Mouse (Mus musculus): ENCODE data around the gene Manba.
"Not testable (repeated sequence)": the region's sequence is repeated elsewhere in the genome, so short reads cannot be mapped to it uniquely, and the experiment has no call there.

Gene Manba

DNA sequence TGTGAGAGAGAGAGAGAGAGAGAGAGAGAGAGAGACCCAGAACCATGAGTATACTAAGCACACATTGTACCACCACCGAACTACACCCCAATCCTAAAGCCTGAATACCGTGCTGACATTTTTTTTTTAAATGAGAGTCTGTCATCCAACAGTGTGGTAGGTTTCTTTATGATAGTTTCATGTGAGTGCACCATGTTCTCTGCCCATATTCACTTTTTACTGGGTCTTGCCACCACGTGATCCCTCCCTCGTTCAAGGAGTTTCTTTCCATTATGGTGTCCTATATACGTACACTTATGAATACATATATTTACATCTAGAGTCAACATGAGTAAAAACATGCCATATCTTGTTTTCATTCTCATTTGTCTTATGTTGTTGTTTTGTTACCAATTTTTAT lies 940 bp downstream of the Manba start:
- no peak for DNase-seq (ENCODE audit: low spot score in 2 of 2)

DNA sequence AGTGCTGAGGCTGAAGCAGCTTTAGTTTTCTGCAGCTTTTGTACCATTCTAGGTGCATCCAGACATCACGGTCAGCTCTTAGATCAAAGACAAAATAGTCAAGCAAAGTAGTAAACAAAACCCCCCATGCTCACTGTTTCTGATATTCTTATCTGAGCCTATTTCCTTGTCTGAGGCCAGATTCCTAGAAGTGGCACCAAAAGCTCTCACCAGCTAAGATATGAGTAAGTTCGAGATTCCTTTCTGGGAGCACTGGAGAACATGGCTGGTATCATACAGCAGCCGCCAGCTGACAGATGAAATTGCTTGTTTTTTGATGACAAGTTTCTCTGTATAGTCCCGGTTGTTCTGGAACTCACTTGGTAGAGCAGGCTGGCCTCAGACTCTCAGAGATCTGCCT lies 2.4 kb downstream of the Manba start:
- DNase-seq (ENCODE audit: low spot score in 2 of 2): no peak

DNA sequence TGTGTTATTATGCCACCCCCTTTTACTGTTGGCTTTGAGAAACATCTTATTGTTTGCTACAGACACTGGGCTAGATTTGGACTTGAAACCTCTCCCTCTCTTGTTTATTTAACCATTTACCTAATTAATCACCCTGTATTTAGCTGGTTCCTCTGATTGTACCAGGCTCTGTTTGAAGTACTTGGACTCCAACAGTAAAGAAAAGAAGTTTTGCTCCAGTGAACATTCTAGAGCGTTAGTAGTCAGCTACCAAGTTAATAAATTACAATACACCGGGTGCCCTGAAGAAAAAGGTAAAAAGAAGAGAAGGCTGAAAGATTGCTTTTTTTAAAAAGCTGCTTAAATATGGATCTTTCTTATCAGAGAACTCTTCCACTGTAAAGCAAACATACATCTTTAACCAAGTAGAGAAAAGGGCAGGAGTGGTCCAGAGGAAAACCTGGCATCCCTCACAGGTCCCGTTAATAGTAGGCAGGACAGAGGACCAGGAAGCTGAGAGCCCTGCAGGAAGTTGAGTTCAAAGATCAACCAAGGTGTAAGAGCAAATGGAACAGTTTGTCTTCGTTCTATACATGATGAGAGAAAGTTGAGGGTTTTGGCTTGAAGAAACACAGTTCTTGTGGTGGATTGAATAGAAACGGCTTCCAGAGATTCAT lies 4.6 kb downstream of the Manba start:
- no peak for DNase-seq (ENCODE audit: low spot score in 2 of 2)

DNA sequence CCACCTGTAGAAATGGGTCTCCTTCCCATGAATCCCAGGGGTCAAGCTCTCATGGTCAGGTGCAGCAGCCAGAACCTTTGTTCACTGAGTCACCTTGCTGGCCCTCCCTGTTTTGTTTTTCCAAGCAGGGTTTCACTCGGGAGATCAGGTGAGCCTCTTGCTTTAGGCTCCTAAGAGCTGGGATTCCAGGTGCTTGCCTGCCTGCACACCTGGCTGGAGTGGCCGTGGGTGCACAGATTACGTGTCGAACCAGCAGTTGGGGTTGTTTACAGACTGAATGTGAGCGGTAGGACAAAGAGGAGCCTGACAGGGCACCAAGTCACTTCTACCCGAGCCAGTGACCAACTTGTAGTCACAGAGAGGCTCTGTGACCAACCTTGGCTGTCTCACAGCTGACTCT lies 5.7 kb downstream of the Manba start:
- DNase-seq (ENCODE audit: low spot score in 2 of 2): no peak

DNA sequence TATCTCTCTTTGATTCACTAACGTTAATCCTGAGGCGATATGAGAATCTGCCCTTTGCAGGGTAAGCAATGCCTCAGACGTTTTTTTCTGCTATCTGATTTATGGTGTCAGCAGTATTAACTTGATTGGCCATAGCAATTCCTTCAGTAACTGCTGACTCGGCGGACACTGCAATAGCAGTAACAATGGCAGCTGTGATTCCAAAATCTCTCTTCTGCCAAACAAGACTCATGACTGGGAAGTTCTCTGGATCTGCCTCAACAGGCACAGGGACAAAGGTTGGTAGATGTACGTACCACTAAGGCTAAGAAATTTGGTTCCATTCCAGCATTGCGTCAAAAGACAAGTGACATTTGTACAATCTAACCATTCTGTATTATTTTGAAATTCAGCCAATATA lies 7.9 kb downstream of the Manba start:
- not testable (repeated sequence) for DNase-seq (ENCODE audit: low spot score in 2 of 2)

DNA sequence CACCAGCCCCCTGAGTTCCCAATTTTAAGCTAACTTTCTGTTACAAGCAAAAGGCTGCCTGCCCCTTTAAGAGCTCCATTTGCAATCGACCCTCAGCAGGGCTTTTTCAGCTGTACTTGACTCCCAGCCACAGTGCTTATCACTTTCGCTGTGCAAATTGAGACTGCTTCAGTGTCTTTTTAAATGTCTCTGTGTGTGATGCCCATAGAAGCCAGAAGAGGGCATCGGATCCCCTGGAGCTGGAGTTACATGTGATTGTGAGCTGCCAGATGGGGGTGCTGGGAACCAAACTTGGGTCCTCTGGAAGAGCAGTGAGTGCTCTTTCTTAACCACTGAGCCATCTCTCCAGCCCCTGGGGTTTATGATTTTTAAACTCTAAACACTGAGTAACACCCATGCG lies 12.5 kb downstream of the Manba start:
- not testable (repeated sequence) for DNase-seq (ENCODE audit: low spot score in 2 of 2)

DNA sequence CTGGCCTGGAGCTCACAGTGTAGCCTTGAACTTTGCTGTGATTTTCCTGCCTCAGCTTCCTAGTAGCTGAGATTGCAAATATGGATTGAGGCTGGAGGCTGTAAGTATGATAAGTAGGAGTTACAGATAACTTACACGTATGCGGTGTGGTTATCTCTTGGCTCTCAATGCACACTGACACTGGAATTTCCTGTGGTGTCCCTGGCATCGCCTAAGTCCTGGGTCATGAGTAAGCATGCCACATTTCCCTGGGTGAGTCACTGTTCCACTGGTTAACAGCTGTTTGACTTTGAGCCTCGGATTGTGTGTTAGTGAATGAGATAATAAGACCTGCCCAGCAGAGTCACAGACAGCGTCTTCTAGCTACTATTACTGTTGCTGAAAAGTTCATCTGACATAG lies 13.5 kb downstream of the Manba start:
- no peak for DNase-seq (ENCODE audit: low spot score in 2 of 2)

DNA sequence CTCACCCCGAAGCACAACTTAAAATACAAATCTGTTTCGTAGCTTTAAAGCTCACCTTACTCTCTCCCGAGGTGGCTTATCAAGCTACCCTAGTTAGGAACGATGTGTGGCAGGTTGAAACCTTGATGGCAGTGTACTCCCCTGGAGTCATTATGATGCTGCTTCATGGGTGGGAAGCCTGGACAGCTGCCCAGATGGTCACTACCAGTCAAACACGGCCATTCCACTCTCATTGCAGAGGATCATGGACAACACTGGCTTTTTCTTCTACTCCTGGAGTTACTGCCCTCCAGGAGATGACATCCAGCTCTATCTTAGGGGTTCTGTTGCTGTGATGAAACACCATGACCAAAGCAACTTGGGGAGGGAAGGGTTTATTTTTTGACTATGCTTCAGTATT lies 17.7 kb downstream of the Manba start:
- no peak for DNase-seq (ENCODE audit: low spot score in 2 of 2)

DNA sequence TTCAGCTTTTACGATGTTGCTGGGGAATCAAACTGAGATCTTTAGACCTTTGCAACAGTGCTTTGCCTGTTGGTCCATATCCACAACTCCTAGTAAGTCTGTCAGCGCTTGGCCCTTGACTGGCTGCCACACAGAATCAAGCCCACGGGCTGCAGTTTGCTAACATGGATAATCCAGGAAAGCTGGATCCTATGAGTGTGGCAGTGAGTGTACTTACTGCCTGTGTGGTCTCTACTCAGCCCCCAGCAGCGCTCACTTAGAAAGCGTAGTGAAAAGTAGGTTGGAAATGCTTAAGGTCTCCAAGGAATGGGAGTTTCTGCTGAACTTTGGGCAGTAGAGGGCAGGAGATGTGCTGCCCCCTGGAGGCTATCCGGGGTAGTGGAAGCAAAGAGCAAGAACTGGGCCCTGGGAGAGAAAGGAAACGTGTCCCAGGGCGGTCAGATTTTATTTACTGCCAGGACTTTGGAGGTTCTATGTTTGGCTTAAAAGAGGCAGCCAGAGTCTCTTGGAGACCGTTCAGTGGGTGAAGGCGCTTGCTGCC lies 20.0 kb downstream of the Manba start:
- peak; percentile 57 to 78 for DNase-seq (ENCODE audit: low spot score in 2 of 2)

DNA sequence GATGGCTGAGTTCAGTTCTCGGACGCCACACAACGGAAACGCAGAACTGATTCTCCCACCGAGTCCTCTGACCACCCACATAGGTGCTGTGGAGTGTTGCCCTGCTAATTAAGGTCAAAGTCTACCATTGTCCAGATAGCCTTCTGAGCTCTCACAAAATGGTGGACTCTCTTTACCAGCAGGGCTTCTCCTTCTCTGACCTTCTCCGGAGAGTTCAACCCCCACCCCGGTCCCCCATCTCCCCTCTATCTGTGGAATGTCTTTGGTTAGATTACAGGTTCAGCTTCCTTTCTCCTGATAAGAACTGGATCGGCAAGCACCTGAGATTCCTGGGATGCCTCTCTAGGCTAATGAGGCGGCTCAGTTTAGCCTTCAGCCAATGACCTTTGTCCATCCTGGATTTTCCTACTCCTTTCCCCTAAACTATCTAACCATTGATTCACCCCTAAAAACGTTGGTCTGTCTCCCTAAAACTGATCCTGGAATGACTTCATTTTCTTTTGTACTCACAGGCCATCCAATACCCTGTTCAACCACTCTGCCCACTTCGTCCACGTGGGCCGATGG lies 20.6 kb downstream of the Manba start:
- no peak for DNase-seq (ENCODE audit: low spot score in 2 of 2)

DNA sequence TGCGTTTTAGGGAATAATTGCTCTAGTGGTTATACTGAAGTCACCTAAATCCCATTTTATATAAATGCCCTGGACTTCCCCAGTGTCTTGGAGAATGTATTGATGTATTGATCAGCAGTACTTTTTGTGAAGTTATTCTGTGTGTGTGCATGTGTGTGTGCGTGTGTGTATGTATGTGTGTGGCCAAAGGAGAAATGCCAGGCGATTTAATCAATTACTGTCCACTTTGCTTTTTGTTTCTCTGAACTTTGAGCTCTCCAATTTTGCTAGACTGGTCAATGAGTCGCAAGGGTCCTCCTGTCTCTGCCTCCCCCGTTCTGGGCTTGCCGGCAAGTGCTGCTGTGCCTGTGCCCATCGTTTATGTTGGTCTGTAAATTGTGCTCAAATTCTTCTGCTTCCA lies 22.1 kb downstream of the Manba start:
- no peak for DNase-seq (ENCODE audit: low spot score in 2 of 2)

DNA sequence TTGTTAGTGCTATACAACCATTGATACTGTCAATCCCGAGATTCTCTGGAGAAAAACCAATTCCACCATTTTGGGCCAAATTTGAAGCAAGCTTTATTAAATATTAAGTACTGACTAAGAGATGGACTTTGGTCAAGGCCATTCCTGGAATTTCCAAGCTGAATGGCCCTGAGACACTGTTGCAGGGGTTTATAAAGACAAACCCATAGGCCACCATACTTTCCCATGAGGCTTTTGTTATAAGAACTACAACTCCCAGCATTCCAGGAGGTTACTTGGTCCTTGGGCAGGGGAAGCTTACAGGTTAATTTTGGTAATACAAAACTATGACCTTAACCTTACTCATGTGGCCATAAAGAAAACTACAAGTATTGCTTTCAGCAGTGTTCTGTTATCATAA lies 22.8 kb downstream of the Manba start:
- DNase-seq (ENCODE audit: low spot score in 2 of 2): no peak

DNA sequence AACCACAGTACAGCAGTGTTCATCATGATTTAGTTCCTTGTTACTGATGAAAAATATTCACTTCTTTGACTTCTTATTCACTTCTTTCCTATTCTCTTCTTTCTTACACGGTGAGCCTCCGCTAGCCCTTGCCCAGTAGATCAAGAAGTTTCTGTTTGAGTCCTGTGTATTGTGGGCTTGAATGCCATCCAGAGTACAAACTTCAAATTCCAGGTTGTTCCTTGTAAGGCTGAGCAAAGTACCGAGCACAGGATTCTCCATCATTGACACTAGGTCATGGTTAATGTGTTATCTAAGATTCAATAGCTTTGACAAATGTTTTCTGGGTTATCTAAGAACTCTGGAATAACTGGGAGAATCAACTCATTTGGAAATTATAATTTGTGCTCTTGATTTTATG lies 25.0 kb downstream of the Manba start:
- no peak for DNase-seq (ENCODE audit: low spot score in 2 of 2)

DNA sequence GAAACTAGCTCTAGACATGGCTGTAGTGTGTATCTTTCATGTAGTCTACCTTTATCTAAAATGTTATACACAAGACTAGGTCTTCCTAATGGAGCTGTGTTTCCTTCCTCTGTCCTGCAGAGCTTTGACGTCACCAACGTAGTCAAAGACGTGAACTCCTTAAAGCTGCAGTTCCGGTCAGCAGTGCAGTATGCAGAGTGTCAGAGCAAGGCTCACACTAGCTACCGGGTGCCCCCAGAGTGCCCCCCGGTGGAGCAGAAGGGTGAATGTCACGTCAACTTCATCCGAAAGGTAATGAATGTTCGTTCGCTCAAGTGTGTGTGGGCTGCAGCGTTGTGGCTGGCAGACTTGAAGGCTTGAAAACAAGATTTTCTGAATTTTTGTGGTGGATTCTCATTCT lies 26.3 kb downstream of the Manba start:
- DNase-seq (ENCODE audit: low spot score in 2 of 2): no peak

DNA sequence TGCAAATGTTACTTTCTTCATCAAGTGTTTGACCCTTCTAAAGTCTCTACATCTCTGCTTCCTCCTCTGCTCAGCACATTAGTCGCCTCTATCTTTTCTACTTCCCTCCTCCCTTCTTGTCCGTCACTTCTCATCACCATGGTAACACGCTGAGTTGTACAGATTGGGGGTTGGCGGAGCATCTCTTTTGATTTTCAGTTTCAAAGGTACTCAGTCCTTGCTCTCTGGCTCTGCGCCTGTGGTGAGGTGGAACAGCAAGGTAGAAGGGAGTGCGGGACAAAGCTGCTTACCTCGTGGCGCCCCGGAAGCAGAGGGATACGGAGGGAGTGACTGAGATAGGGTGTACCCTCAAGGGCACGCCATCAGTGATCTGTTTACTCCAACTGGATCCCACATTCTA lies 27.9 kb downstream of the Manba start:
- no peak for DNase-seq (ENCODE audit: low spot score in 2 of 2)

DNA sequence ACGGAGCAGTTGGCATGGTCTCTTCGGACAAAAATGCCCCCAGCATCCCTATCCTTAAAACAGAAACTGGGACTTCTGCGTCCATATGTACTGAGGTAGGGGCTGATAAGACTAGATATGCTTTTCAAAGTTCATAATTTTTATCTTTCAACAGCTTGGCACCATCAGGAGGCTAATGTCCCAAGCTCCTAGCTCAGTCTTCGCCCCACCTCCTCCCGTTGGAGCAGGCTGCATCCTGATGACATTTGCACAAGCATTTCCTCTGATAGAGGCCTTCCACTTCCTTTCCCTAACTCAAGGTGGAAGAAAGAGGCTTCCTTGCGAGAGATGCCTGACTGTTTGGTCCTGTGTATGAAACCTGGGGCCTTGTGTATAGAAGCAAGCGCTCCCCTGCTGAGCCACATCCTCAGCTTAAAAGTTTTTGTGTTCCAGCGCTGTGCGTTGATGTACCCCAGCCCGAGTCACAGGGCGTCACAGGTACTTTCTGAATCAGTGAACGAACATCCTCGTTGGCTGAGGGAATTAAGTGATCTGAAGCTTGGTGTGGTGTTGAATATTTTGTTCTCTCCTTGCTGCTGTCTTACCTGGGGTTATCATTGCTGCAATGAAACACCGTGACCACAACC lies 28.5 kb downstream of the Manba start:
- no peak for DNase-seq (ENCODE audit: low spot score in 2 of 2)

DNA sequence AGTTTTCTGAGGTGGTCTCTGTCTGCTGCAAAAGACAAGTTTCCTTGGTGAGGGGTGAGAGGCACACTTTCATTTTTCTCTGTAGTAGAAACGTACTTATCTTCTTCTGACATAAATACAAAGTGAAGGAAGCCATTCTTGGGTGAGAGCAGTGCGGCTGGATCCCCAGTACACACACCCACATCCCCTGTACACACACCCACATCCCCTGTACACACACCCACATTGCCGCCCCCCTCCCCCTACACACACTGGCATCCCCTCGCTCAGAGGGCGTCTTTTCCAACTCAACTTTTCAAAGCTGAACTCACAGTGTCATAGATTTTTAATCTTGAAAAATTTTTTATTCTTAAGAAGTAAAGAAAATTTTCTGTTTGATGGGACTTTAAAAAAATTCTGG lies 29.8 kb downstream of the Manba start:
- DNase-seq (ENCODE audit: low spot score in 2 of 2): no peak

DNA sequence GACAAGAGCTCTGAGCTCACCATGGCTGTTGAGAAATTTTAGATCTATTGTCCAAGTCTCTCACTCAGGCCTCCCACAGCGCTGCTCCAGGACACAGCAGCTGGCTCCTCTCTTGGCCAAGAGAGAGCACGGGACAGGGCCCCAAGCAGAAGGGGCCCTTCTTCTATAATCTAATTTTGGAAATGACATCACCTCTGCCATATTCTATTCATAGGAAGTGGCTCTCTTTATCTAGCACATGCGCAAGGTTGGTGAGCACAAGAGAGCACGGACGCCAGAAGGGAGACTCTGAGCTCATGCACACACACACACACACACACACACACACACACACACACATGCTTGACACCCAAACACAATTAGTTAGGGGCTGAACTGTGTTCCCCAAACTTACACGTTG lies 31.5 kb downstream of the Manba start:
- DNase-seq (ENCODE audit: low spot score in 2 of 2): no peak

DNA sequence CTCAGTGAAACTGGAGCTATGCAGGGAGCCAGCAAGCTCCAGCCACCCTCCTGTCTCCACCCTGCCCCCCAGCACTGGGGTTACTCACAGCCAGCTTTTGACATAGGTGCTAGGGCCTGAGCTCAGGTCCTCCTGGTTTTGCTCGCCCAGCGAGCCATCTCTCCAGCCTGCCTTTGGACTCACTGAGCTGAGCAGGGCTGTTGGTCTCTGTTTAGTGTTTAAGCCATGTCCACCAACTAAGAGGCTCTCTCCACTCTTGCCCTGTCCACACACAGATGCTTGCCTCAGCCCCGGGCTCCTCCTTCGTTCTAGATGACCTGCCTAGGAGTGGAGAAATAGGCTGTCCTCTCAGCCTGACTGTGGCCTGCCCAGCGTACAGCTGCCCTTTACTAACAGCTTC lies 33.5 kb downstream of the Manba start:
- DNase-seq (ENCODE audit: low spot score in 2 of 2): no peak

DNA sequence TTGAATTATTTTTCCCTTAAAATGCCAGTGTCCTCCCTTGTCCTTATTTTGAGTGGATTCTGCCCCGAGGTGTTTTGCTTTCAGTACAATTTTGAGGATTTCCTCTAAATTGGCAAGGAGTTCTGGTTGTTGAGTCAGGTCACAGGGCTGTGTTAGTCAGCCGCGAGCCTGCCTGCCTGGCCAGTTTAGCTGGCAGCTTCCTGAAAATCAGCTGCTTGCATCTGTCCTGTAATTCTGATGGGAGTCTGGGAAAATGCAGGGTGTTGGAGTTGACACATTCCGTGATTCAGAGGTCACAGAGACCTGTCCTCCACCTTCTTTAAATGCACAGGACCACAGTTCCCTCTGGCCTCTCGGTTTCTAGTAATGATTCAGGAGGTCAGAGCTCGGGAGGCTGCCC lies 34.2 kb downstream of the Manba start:
- no peak for DNase-seq (ENCODE audit: low spot score in 2 of 2)

DNA sequence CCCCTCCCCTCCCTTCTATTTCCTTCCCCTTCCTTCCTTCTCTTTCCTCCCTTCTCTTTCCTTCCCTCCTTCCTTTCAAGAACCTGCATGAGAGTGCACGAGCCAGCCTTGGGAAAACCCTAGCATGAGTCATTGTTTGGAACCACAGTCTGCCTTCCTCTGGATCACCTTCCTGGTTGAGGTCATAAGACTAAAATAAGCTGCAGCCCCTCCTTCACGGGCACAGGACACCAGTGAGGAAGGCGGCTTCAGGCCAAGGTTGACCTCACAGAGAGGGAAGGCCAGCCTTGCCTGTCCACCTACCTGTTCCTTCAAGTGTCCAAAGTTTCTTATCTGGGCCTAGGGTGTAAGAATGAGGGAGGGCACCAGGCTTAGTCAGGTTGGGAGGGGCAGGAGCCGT lies 36.6 kb downstream of the Manba start:
- DNase-seq (ENCODE audit: low spot score in 2 of 2): no peak

DNA sequence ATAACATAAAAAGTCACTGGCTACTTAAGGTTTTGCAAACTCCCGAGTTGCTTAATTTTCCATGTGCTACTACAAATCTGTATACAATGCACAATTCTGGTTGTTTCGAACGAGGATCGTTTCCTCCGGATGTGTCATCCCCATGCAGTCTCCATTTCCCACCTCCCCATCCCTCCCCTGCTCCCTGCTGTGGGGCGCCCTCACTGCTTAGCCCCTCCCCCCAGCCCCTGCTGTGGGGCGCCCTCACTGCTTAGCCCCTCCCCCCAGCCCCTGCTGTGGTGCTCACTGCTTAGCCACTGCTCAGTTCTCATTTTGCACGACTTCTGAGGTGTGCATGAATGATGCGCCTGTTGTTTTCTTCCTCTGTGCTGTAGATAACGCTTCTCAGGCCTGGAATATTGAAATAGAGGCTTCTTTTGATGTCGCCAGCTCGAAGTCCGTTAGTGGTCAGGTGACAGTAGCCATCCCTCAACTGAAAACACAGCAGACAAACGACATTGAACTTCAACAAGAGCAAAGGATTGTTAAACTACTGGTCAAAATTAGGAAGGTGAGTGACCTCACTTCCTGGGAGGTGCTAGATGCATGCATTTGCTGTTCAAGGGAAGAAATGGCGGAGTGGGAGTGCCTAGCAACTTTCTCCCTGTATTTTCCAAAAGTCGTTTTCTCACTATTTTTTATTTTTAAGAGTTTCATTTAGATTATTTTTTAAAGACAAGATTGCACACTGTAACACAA lies 37.4 kb downstream of the Manba start:
- DNase-seq (ENCODE audit: low spot score in 2 of 2): no peak

DNA sequence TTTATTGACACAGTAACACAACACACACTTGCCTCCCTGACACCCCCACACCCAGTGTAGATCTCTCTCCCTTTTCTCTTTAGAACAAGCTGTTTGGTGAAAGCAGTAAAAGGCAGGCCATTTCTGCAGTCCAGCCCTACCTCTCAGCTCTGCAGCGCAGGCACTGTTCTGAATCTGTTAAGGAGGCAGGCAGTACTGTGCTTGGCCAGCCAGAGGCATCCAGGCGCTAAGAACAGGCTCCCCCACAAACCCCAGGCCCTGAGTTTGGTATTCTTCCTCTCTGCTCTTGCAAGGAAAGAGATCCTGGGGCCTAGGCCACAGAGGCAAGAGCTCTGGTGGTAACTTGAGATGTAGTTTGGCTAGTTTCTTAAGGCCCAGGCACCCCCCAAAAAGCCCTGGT lies 39.5 kb downstream of the Manba start:
- not testable (repeated sequence) for DNase-seq (ENCODE audit: low spot score in 2 of 2)

Data from thymus, postnatal 10 days (tissue).